ENCODE assay signal across 8 mouse cellular contexts in genomic region chrX:151047431-151048058, GRCm38 (mm10). TPM values are rescaled to one million over a fixed set of nuclear protein-coding genes. Genes with fewer than 3 reads are reported as not detected.
DNase-seq lines count a peak whose midpoint lies in the region; ATAC-seq and TF ChIP-seq lines count a peak whose summit lies in the region.

No protein-coding gene starts in this region.

- no peaks in the 10 kb centered on the region for H3K9me3 ChIP-seq in CH12.LX (replicated peaks; ENCODE audit: low read length)
- H3K9me3 ChIP-seq in intestine, embryonic 14.5 days (ENCODE audit: control insufficient read depth, low read length) = no peaks in the 10 kb centered on the region
- no peaks in the 10 kb centered on the region for H3K9me3 ChIP-seq in liver, embryonic 13.5 days (replicated peaks)

- TF ChIP-seq RAD21 in CH12.LX (IDR thresholded peaks at IDR 0.05; ENCODE audit: low read depth, low read length) = no peak

- TF ChIP-seq POLR2A in CH12.LX (IDR thresholded peaks at IDR 0.05; ENCODE audit: low read depth, low read length) = no peak
- no peak for TF ChIP-seq POLR2A in olfactory bulb, adult 2 months (IDR thresholded peaks at IDR 0.05; ENCODE audit: insufficient read depth, low read depth, low read length)

- no peak overlapping the region for H3K27ac ChIP-seq in CH12.LX (ENCODE audit: insufficient read depth, low read depth)
- peak overlapping the region; percentile 86 for H3K27ac ChIP-seq in intestine, embryonic 14.5 days (ENCODE audit: low read depth)
- H3K27ac ChIP-seq in liver, embryonic 13.5 days = peak overlapping the region; percentile 23; the same call in 1 of the 2 replicates
- H3K27ac ChIP-seq in olfactory bulb, adult 2 months (ENCODE audit: insufficient read depth, low read depth, low read length) = peak overlapping the region; percentile 25

- ATAC-seq in CD4-positive, CD25-positive, alpha-beta regulatory T cell, adult 4 months = no peak
- ATAC-seq in intestine, embryonic 14.5 days (replicated peaks; ENCODE audit: low FRiP score, low TSS enrichment, low read depth) = peak; percentile 73
- ATAC-seq in liver, embryonic 13.5 days (ENCODE audit: low read depth) = 0 out of 2 replicates have a peak, but pooled peaks have one; percentile 24

- TF ChIP-seq EP300 in CH12.LX (IDR thresholded peaks at IDR 0.05; ENCODE audit: low read length) = no peak

- WGBS in intestine, embryonic 14.5 days = 25% methylated on average over 36 of the region's 56 CpGs
- WGBS in liver, embryonic 13.5 days (ENCODE audit: insufficient replicate concordance) = 12% methylated on average over 50 of the region's 56 CpGs
- WGBS in olfactory bulb, adult 2 months = 33% methylated on average over 56 of the region's 56 CpGs

- H3K4me2 ChIP-seq in CH12.LX (ENCODE audit: insufficient read depth, low read depth, poor library complexity, severe bottlenecking) = peak overlapping the region; percentile 79
- H3K4me2 ChIP-seq in intestine, embryonic 14.5 days (ENCODE audit: low read length) = peak overlapping the region; percentile 55
- peak overlapping the region; percentile 66 for H3K4me2 ChIP-seq in liver, embryonic 13.5 days

- TF ChIP-seq CTCF in CH12.LX (conservative IDR thresholded peaks at IDR 0.05 in 1 of 2, IDR thresholded peaks at IDR 0.05 in 1 of 2; ENCODE audit: low read depth in 2 of 2, low read length in 2 of 2) = no peak
- TF ChIP-seq CTCF in olfactory bulb, adult 2 months (IDR thresholded peaks at IDR 0.05; ENCODE audit: insufficient read depth, low read depth, low read length) = no peak

- no peaks in the 10 kb centered on the region for H3K79me2 ChIP-seq in CH12.LX (replicated peaks; ENCODE audit: control insufficient read depth, extremely low read depth, insufficient read depth, poor library complexity, severe bottlenecking)

- H3K4me1 ChIP-seq in CH12.LX (ENCODE audit: control insufficient read depth in 1 of 2, insufficient read depth in 2 of 2) = no peaks in the 10 kb centered on the region; a peak in 1 of 4 replicates
- no peaks in the 10 kb centered on the region for H3K4me1 ChIP-seq in intestine, embryonic 14.5 days (replicated peaks; ENCODE audit: control insufficient read depth, insufficient read depth, low read length)
- H3K4me1 ChIP-seq in liver, embryonic 13.5 days (replicated peaks) = no peaks in the 10 kb centered on the region
- peaks cover 6% of the 10 kb centered on the region for H3K4me1 ChIP-seq in olfactory bulb, adult 2 months (ENCODE audit: control insufficient read depth, insufficient read depth, low read length)

- H3K4me3 ChIP-seq in CH12.LX (replicated peaks in 1 of 3; ENCODE audit: low read depth in 2 of 3, low read length in 2 of 3, poor library complexity in 1 of 3) = peak overlapping the region; percentile 45 to 75 (median 53)
- H3K4me3 ChIP-seq in intestine, embryonic 14.5 days (ENCODE audit: low read depth, low read length) = peak overlapping the region; percentile 48
- peak overlapping the region; percentile 60 for H3K4me3 ChIP-seq in liver, embryonic 13.5 days (replicated peaks)
- H3K4me3 ChIP-seq in olfactory bulb, adult 2 months (ENCODE audit: insufficient read depth, low read depth, low read length) = peak overlapping the region; percentile 61

- in situ Hi-C loops in CH12.LX (cut with MboI; ENCODE audit: low pct_ligation_motif_present, low pct_unique_long_range_greater_than_20kb, low sequenced_read_pairs) = no loop called here

- no peaks in the 10 kb centered on the region for H3K36me3 ChIP-seq in CH12.LX (replicated peaks in 1 of 2; ENCODE audit: control insufficient read depth in 1 of 2, insufficient read depth in 1 of 2, low read length in 1 of 2)
- no peaks in the 10 kb centered on the region for H3K36me3 ChIP-seq in intestine, embryonic 14.5 days (ENCODE audit: control insufficient read depth, insufficient read depth, low read length)
- H3K36me3 ChIP-seq in liver, embryonic 13.5 days = no peaks in the 10 kb centered on the region

- dilution Hi-C loops in CH12.LX (cut with MboI; ENCODE audit: extremely low pct_ligation_motif_present, extremely low pct_unique_long_range_greater_than_20kb, low sequenced_read_pairs) = no loop called here

- peak overlapping the region; percentile 79 for H3K9ac ChIP-seq in CH12.LX (ENCODE audit: insufficient read depth, low read depth)
- H3K9ac ChIP-seq in intestine, embryonic 14.5 days (ENCODE audit: low read length) = peak overlapping the region; percentile 60
- H3K9ac ChIP-seq in liver, embryonic 13.5 days = peak overlapping the region; percentile 64

- no peaks in the 10 kb centered on the region for H3K27me3 ChIP-seq in CH12.LX (replicated peaks)
- H3K27me3 ChIP-seq in intestine, embryonic 14.5 days (replicated peaks; ENCODE audit: control insufficient read depth, insufficient read depth, low read length) = no peaks in the 10 kb centered on the region
- H3K27me3 ChIP-seq in liver, embryonic 13.5 days = peaks cover 47% of the 10 kb centered on the region

- peak; percentile 11 for DNase-seq in CD4-positive, CD25-positive, alpha-beta regulatory T cell, adult 2 months (ENCODE audit: low read depth, low spot score)
- no peak for DNase-seq in CH12.LX (ENCODE audit: extremely low read depth)
- peak; percentile 42 for DNase-seq in cerebellum, postnatal 14 days
- DNase-seq in gastrocnemius, postnatal 25 days = peak; percentile 48
- peak; percentile 63 for DNase-seq in intestine, embryonic 14.5 days (ENCODE audit: low spot score)
- DNase-seq in liver, embryonic 13.5 days = no peak

TF ChIP-seq in CH12.LX, 34 proteins besides CTCF, POLR2A, EP300 and RAD21:
- TF ChIP-seq ZKSCAN1 (IDR thresholded peaks at IDR 0.05; ENCODE audit: borderline replicate concordance, low read depth, low read length) (no peak), ETS1 (conservative IDR thresholded peaks at IDR 0.05; ENCODE audit: low read depth, low read length) (no peak), MYC (IDR thresholded peaks at IDR 0.05; ENCODE audit: low read depth, low read length) (no peak), TCF12 (IDR thresholded peaks at IDR 0.05; ENCODE audit: low read depth, low read length) (no peak), MAZ (IDR thresholded peaks at IDR 0.05; ENCODE audit: low read depth, low read length) (no peak)

RNA-seq across cellular contexts. Expression of gene Fgd1, which starts 1.6 kb away (rescaled TPM):
- polyA plus RNA-seq in CD4-positive, CD25-positive, alpha-beta regulatory T cell, adult 4 months (2017; shearing (Covaris generic)) = not detected
- total RNA-seq in CH12.LX (2012; rRNA removed) = 1.8 and 2.2 TPM in 2 replicates
- 0.32 and 0.68 TPM in 2 replicates for total RNA-seq in CH12.LX (2014; rRNA removed)
- 1.1 and 2.2 TPM in 2 replicates for polyA plus RNA-seq in CH12.LX (2012; ENCODE audit: insufficient read length, low read depth)
- total RNA-seq in gastrocnemius, postnatal 25 days (2021) = 1 to 10 TPM; 1.8 to 2.3 TPM
- 8.6 and 9.4 TPM in 2 replicates for polyA plus RNA-seq in intestine, embryonic 14.5 days (2014; fragmentation: Nextera tagmentation; extraction: Ambion mirVana)
- polyA plus RNA-seq in liver, embryonic 13.5 days (2015; fragmentation: Nextera tagmentation; extraction: Ambion mirVana) = 1.8 and 2.2 TPM in 2 replicates
- polyA plus RNA-seq in olfactory bulb, adult 2 months (2012; ENCODE audit: insufficient read depth, insufficient read length, low replicate concordance, missing spikeins) = not detected in 2 replicates

RNA-seq across cellular contexts. Expression of gene Gnl3l, which starts 30.4 kb away (rescaled TPM):
- polyA plus RNA-seq in CD4-positive, CD25-positive, alpha-beta regulatory T cell, adult 4 months (2017; shearing (Covaris generic)) = 10 to 100 TPM; 21.3 to 31.7 TPM
- total RNA-seq in CH12.LX (2012; rRNA removed) = 32.3 and 41.0 TPM in 2 replicates
- total RNA-seq in CH12.LX (2014; rRNA removed) = 63.8 and 66.2 TPM in 2 replicates
- 38.4 and 39.9 TPM in 2 replicates for polyA plus RNA-seq in CH12.LX (2012; ENCODE audit: insufficient read length, low read depth)
- total RNA-seq in gastrocnemius, postnatal 25 days (2021) = 10 to 100 TPM; 33.0 to 37.1 TPM
- 29.4 and 30.4 TPM in 2 replicates for polyA plus RNA-seq in intestine, embryonic 14.5 days (2014; fragmentation: Nextera tagmentation; extraction: Ambion mirVana)
- 14.6 and 18.1 TPM in 2 replicates for polyA plus RNA-seq in liver, embryonic 13.5 days (2015; fragmentation: Nextera tagmentation; extraction: Ambion mirVana)
- polyA plus RNA-seq in olfactory bulb, adult 2 months (2012; ENCODE audit: insufficient read depth, insufficient read length, low replicate concordance, missing spikeins) = 94.1 and 633 TPM in 2 replicates

RNA-seq across cellular contexts. Expression of gene Tsr2, which starts 48.8 kb away (rescaled TPM):
- 10 to 100 TPM; 16.2 to 21.0 TPM for polyA plus RNA-seq in CD4-positive, CD25-positive, alpha-beta regulatory T cell, adult 4 months (2017; shearing (Covaris generic))
- total RNA-seq in CH12.LX (2012; rRNA removed) = 15.8 and 31.5 TPM in 2 replicates
- 43.9 and 44.5 TPM in 2 replicates for total RNA-seq in CH12.LX (2014; rRNA removed)
- 77.8 and 82.0 TPM in 2 replicates for polyA plus RNA-seq in CH12.LX (2012; ENCODE audit: insufficient read length, low read depth)
- 1 to 10 TPM; 7.1 to 7.4 TPM for total RNA-seq in gastrocnemius, postnatal 25 days (2021)
- polyA plus RNA-seq in intestine, embryonic 14.5 days (2014; fragmentation: Nextera tagmentation; extraction: Ambion mirVana) = 34.7 and 41.1 TPM in 2 replicates
- polyA plus RNA-seq in liver, embryonic 13.5 days (2015; fragmentation: Nextera tagmentation; extraction: Ambion mirVana) = 16.4 and 18.2 TPM in 2 replicates
- polyA plus RNA-seq in olfactory bulb, adult 2 months (2012; ENCODE audit: insufficient read depth, insufficient read length, low replicate concordance, missing spikeins) = not detected in 2 replicates

Comparison
In these comparisons a context has a peak if more than half of its experiments do, and no peak if none do; other contexts are left out.
1. DNase-seq: peak in CD4-positive, CD25-positive, alpha-beta regulatory T cell, adult 2 months (single experiment), cerebellum, postnatal 14 days (2 of 2), gastrocnemius, postnatal 25 days (single experiment) and intestine, embryonic 14.5 days (single experiment); none in CH12.LX (single experiment) and liver, embryonic 13.5 days (single experiment).
2. Peak in every context shown above with its lines, with median percentiles within 50 percentile points of each other: H3K4me2 ChIP-seq, H3K4me3 ChIP-seq and H3K9ac ChIP-seq.